Mouse (Mus musculus) megakaryocyte, embryonic 14.5 days (primary cell): ENCODE data around the gene Dcp1b. TPM values are rescaled to one million over a fixed set of nuclear protein-coding genes. Genes with fewer than 3 reads are reported as not detected.

Experiments used
- H3K27me3 ChIP-seq: replicated peaks from 2 replicates; pipeline ENCODE3; 2012; ENCODE audit warnings: inconsistent platforms
- H3K36me3 ChIP-seq: replicated peaks from 2 replicates; pipeline ENCODE3; 2012; ENCODE audit warnings: low read length, inconsistent platforms, mixed read lengths
- H3K4me1 ChIP-seq: 2 replicates; pipeline ENCODE4 v1.6.1; 2012; ENCODE audit warnings: inconsistent platforms
- H3K4me3 ChIP-seq: replicated peaks from 2 replicates; pipeline ENCODE3; 2012; ENCODE audit warnings: moderate library complexity, mild to moderate bottlenecking, inconsistent platforms
- H3K9me3 ChIP-seq: 2 replicates; pipeline ENCODE4 v1.6.1; 2012; ENCODE audit warnings: inconsistent platforms
- FLI1 ChIP-seq: IDR thresholded peaks from 2 replicates; pipeline ENCODE4 v1.6.1; 2012; ENCODE audit warnings: low read length, inconsistent platforms, mixed read lengths
- GATA1 ChIP-seq: IDR thresholded peaks from 3 replicates; pipeline ENCODE4 v1.6.1; 2012; ENCODE audit warnings: mixed read lengths, low read length, inconsistent platforms, borderline replicate concordance
- polyA plus RNA-seq: library from polyadenylated mRNA; stranded (reverse); fragments of >175 nt; gene quantifications from 2 replicates; pipeline ENCODE4 v1.2.3, GENCODE M21; 2012; ENCODE audit warnings: low replicate concordance; ENCODE audit not compliant: insufficient read depth

The Dcp1b gene
- polyA plus RNA-seq, 1 experiment: 22.1 TPM

GRCm38 (mm10) chr6:119225731-119226130 is 50.7 kb downstream of the Dcp1b start:
- no peak for TF ChIP-seq GATA1
- no peak for TF ChIP-seq FLI1
- H3K4me1 ChIP-seq: peaks cover 19% of the 10 kb centered on the region

GRCm38 (mm10) chr6:119227001-119227400 is 51.9 kb downstream of the Dcp1b start:
- Histone ChIP-seq H3K27me3 (peaks cover 43% of the 10 kb centered on the region), H3K4me3 (no peak overlapping the region), H3K9me3 (no peaks in the 10 kb centered on the region), H3K4me1 (peaks cover 18% of the 10 kb centered on the region), H3K36me3 (peaks cover 5% of the 10 kb centered on the region)
- TF ChIP-seq FLI1 (no peak), GATA1 (no peak)

More at GRCm38 (mm10) chr6:119225731-119226130, 50.7 kb downstream of the Dcp1b start:
- Histone ChIP-seq H3K9me3 (no peaks in the 10 kb centered on the region), H3K27me3 (peaks cover 41% of the 10 kb centered on the region), H3K4me3 (no peak overlapping the region), H3K36me3 (peaks cover 17% of the 10 kb centered on the region)

- peaks cover 12% of the 10 kb centered on the region for H3K4me1 ChIP-seq
- H3K9me3 ChIP-seq: no peaks in the 10 kb centered on the region
- H3K36me3 ChIP-seq: no peaks in the 10 kb centered on the region
- TF ChIP-seq FLI1 (no peak), GATA1 (no peak)
- H3K27me3 ChIP-seq: peaks cover 45% of the 10 kb centered on the region
- H3K4me3 ChIP-seq: no peak overlapping the region
Observed at GRCm38 (mm10) chr6:119228861-119229603, 54.0 kb downstream of the Dcp1b start.

GRCm38 (mm10) chr6:119233066-119233465 is 58.0 kb downstream of the Dcp1b start:
- peaks cover 42% of the 10 kb centered on the region for H3K27me3 ChIP-seq
- no peaks in the 10 kb centered on the region for H3K36me3 ChIP-seq
- H3K4me3 ChIP-seq: no peak overlapping the region
- peaks cover 8% of the 10 kb centered on the region for H3K4me1 ChIP-seq
- no peaks in the 10 kb centered on the region for H3K9me3 ChIP-seq
- TF ChIP-seq FLI1 (no peak), GATA1 (no peak)

- Histone ChIP-seq H3K4me1 (peaks cover 6% of the 10 kb centered on the region), H3K27me3 (peaks cover 47% of the 10 kb centered on the region), H3K36me3 (no peaks in the 10 kb centered on the region), H3K9me3 (no peaks in the 10 kb centered on the region), H3K4me3 (no peak overlapping the region)
- no peak for TF ChIP-seq GATA1
- no peak for TF ChIP-seq FLI1
Observed at GRCm38 (mm10) chr6:119235441-119235840, 60.4 kb downstream of the Dcp1b start.

- peak within 1 kb of the TSS; percentile 28 for H3K4me3 ChIP-seq
- H3K4me1 ChIP-seq: peaks cover 6% of the 10 kb centered on the region
- TF ChIP-seq FLI1: no peak
- H3K9me3 ChIP-seq: no peaks in the 10 kb centered on the region
- peaks cover 52% of the 10 kb centered on the region for H3K27me3 ChIP-seq
- H3K36me3 ChIP-seq: no peaks in the 10 kb centered on the region
Observed at GRCm38 (mm10) chr6:119236241-119236640, 61.2 kb downstream of the Dcp1b start, which contains the start of gene Cacna2d4. Gene Cacna2d4 (plus strand): TSS chr6:119236526.

- no peak for TF ChIP-seq FLI1
- TF ChIP-seq GATA1: no peak
- Histone ChIP-seq H3K36me3 (no peaks in the 10 kb centered on the region), H3K4me1 (peaks cover 6% of the 10 kb centered on the region), H3K4me3 (no peak overlapping the region), H3K27me3 (peaks cover 63% of the 10 kb centered on the region), H3K9me3 (peaks cover 2% of the 10 kb centered on the region; the same call in 1 of the 2 replicates)
Observed at GRCm38 (mm10) chr6:119237427-119237989, 62.5 kb downstream of the Dcp1b start.

GRCm38 (mm10) chr6:119239341-119240005 is 64.4 kb downstream of the Dcp1b start:
- Histone ChIP-seq H3K9me3 (peaks cover 12% of the 10 kb centered on the region), H3K27me3 (peaks cover 66% of the 10 kb centered on the region), H3K36me3 (no peaks in the 10 kb centered on the region), H3K4me3 (peak overlapping the region; percentile 10), H3K4me1 (peaks cover 6% of the 10 kb centered on the region)
- TF ChIP-seq GATA1 (no peak), FLI1 (no peak)

GRCm38 (mm10) chr6:119240256-119240655 is 65.2 kb downstream of the Dcp1b start:
- peaks cover 6% of the 10 kb centered on the region for H3K4me1 ChIP-seq
- no peak overlapping the region for H3K4me3 ChIP-seq
- H3K27me3 ChIP-seq: peaks cover 66% of the 10 kb centered on the region
- H3K9me3 ChIP-seq: peaks cover 19% of the 10 kb centered on the region
- no peaks in the 10 kb centered on the region for H3K36me3 ChIP-seq
- TF ChIP-seq FLI1 (no peak), GATA1 (no peak)

GRCm38 (mm10) chr6:119240871-119241705 is 66.0 kb downstream of the Dcp1b start:
- no peak for TF ChIP-seq GATA1
- no peak for TF ChIP-seq FLI1
- Histone ChIP-seq H3K36me3 (no peaks in the 10 kb centered on the region), H3K9me3 (peaks cover 25% of the 10 kb centered on the region), H3K27me3 (peaks cover 62% of the 10 kb centered on the region), H3K4me3 (no peak overlapping the region), H3K4me1 (peaks cover 6% of the 10 kb centered on the region)
